Mouse (Mus musculus) cerebellum, postnatal 25 days (tissue): ENCODE measurements around the gene Esyt2.
A peak's percentile ranks its signal among the peaks of the same experiment; 100 is the strongest.

Experiments used
- DNase-seq, 2 experiments: peaks; one replicate each; pipeline ENCODE4 v3.0.0; 2021; ENCODE audit warnings: mixed read lengths in 2 of 2

The Esyt2 gene

GRCm38 (mm10) chr12:116281427-116282281 lies 658 bp downstream of the Esyt2 start:
- DNase-seq: peak; percentile 56 to 73

- DNase-seq: no peak
These were observed 1.9 kb downstream of the Esyt2 start for GRCm38 (mm10) chr12:116282856-116283255.

GRCm38 (mm10) chr12:116283511-116283910 lies 2.5 kb downstream of the Esyt2 start:
- no peak for DNase-seq

- DNase-seq: no peak
These were observed 12.2 kb downstream of the Esyt2 start for GRCm38 (mm10) chr12:116293185-116293584.

GRCm38 (mm10) chr12:116293599-116294292 lies 12.8 kb downstream of the Esyt2 start:
- no peak for DNase-seq

- no peak for DNase-seq
These were observed 18.9 kb downstream of the Esyt2 start for GRCm38 (mm10) chr12:116299906-116300305.

- DNase-seq: no peak
These were observed 21.2 kb downstream of the Esyt2 start for GRCm38 (mm10) chr12:116302181-116302580.

GRCm38 (mm10) chr12:116306042-116306441 lies 25.0 kb downstream of the Esyt2 start:
- no peak for DNase-seq

GRCm38 (mm10) chr12:116307870-116308269 lies 26.9 kb downstream of the Esyt2 start:
- no peak for DNase-seq

GRCm38 (mm10) chr12:116308612-116309011 lies 27.6 kb downstream of the Esyt2 start:
- DNase-seq: no peak

- DNase-seq: no peak
These were observed 32.8 kb downstream of the Esyt2 start for GRCm38 (mm10) chr12:116313816-116314215.

GRCm38 (mm10) chr12:116315498-116315897 lies 34.5 kb downstream of the Esyt2 start:
- no peak for DNase-seq

GRCm38 (mm10) chr12:116317818-116318217 lies 36.8 kb downstream of the Esyt2 start:
- DNase-seq: no peak

GRCm38 (mm10) chr12:116325545-116325944 lies 44.5 kb downstream of the Esyt2 start:
- DNase-seq: no peak

GRCm38 (mm10) chr12:116326159-116326558 lies 45.2 kb downstream of the Esyt2 start:
- DNase-seq: no peak

GRCm38 (mm10) chr12:116334253-116334652 lies 53.3 kb downstream of the Esyt2 start:
- DNase-seq: no peak

- DNase-seq: no peak
These were observed 59.2 kb downstream of the Esyt2 start for GRCm38 (mm10) chr12:116340160-116340559.

GRCm38 (mm10) chr12:116348755-116349286 lies 67.8 kb downstream of the Esyt2 start:
- no peak for DNase-seq

GRCm38 (mm10) chr12:116349376-116349775 lies 68.4 kb downstream of the Esyt2 start:
- DNase-seq: no peak

- no peak for DNase-seq
These were observed 70.0 kb downstream of the Esyt2 start for GRCm38 (mm10) chr12:116351022-116351421.

GRCm38 (mm10) chr12:116352404-116352803 lies 71.4 kb downstream of the Esyt2 start:
- DNase-seq: no peak

GRCm38 (mm10) chr12:116354694-116355093 lies 73.7 kb downstream of the Esyt2 start:
- no peak for DNase-seq

GRCm38 (mm10) chr12:116362091-116362490 lies 81.1 kb downstream of the Esyt2 start:
- DNase-seq: no peak

GRCm38 (mm10) chr12:116366900-116367299 lies 85.9 kb downstream of the Esyt2 start:
- DNase-seq: no peak
